Mouse (Mus musculus) midbrain, embryonic 12.5 days (tissue): Measurements from ENCODE around the gene Klhdc10. TPM values are rescaled to one million over a fixed set of nuclear protein-coding genes. Genes with fewer than 3 reads are reported as not detected.
"Not testable (repeated sequence)": the region's sequence is repeated elsewhere in the genome, so short reads cannot be mapped to it uniquely, and the experiment has no call there.

Experiments
- ATAC-seq: fragments of 200-750 bp; cut with Nextera tagmentation; 2 replicates; pipeline ENCODE4 v1.8.0; 2017; ENCODE audit warnings: low read depth, moderate TSS enrichment, moderate library complexity; ENCODE audit not compliant: low FRiP score
- H3K27ac ChIP-seq: fragments of 300-500 bp; sonication (generic); replicated peaks from 2 replicates; pipeline ENCODE4 v1.5.1; 2016; ENCODE audit warnings: mild to moderate bottlenecking
- H3K27me3 ChIP-seq: fragments of 300-500 bp; sonication (generic); 2 replicates; pipeline ENCODE4 v1.6.1; 2016; ENCODE audit warnings: mild to moderate bottlenecking
- H3K36me3 ChIP-seq: fragments of 300-500 bp; sonication (generic); 2 replicates; pipeline ENCODE4 v1.6.1; 2016
- H3K4me1 ChIP-seq: fragments of 300-500 bp; sonication (generic); 2 replicates; pipeline ENCODE4 v1.6.1; 2016
- H3K4me2 ChIP-seq: fragments of 300-500 bp; sonication (generic); replicated peaks from 2 replicates; pipeline ENCODE4 v1.6.1; 2016; ENCODE audit warnings: mild to moderate bottlenecking, moderate library complexity
- H3K4me3 ChIP-seq: fragments of 300-500 bp; sonication (generic); 2 replicates; pipeline ENCODE4 v1.5.1; 2016; ENCODE audit warnings: mild to moderate bottlenecking
- H3K9ac ChIP-seq: fragments of 300-500 bp; sonication (generic); replicated peaks from 2 replicates; pipeline ENCODE4 v1.6.1; 2016; ENCODE audit warnings: mild to moderate bottlenecking, moderate library complexity
- H3K9me3 ChIP-seq: fragments of 300-500 bp; sonication (generic); 2 replicates; pipeline ENCODE4 v1.6.1; 2016; ENCODE audit warnings: mild to moderate bottlenecking
- WGBS: fragments of 180-500 bp; shearing (Covaris S2); methylation state at CpG from one replicate; pipeline ENCODE4 v1.1.7; 2016; 5-methylcytosine and 5-hydroxymethylcytosine counted together
- polyA plus RNA-seq: library from polyadenylated mRNA; unstranded; fragments of >200 nt; fragmentation: Nextera tagmentation; extraction: Ambion mirVana; gene quantifications from 2 replicates; pipeline ENCODE4 v1.2.1, GENCODE M21; 2016

The Klhdc10 gene
- polyA plus RNA-seq, 1 experiment from 2014 or later, result 40.2 TPM

DNA sequence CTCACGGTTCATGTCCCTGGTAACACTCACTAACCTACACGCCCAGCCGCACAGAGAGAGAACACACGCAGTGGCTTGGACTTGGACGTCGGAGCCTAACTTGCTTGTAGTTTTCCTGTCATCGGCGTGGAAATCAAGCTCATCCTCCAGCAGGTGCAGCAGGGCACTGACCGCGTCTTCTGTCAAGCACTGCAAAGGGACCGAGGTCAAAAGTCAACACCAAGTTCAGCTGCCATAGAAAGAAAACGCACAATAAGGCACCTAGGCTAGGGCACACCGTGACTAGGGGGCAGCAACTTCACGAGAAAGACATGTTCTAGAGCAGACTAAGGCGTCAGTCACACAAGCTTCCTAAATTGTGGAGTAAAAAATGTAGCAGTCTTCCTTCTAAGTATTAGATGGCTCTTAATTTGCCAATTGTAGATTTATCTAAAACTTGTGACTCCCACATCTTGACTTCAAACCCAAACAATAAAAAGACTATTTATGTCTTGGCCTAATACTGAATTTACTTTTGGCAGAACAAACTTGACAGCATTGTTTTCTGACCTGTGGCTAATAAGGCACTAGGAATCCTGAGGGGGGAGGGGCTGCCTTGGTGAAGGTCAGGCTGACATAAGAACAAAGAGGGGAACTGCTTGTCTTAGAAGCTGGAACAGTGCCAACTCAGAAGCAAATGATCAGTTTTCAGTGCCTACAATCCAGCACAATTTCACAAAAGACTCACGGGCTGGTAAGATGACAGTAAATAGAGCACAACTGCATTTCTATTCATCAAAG lies 26.7 kb upstream of the Klhdc10 start:
- ATAC-seq, result no peak
- WGBS, result 88% methylated on average over 16 of the region's 16 CpGs
- no peak overlapping the region for H3K9ac ChIP-seq
- no peak overlapping the region for H3K27ac ChIP-seq
- no peak overlapping the region for H3K4me2 ChIP-seq
- peaks cover 90% of the 10 kb centered on the region for H3K36me3 ChIP-seq
- H3K4me1 ChIP-seq, result 0 out of 2 replicates have a peak, but pooled peaks cover 2% of the 10 kb centered on the region
- H3K9me3 ChIP-seq, result no peaks in the 10 kb centered on the region
- H3K27me3 ChIP-seq, result no peaks in the 10 kb centered on the region
- no peak overlapping the region for H3K4me3 ChIP-seq

DNA sequence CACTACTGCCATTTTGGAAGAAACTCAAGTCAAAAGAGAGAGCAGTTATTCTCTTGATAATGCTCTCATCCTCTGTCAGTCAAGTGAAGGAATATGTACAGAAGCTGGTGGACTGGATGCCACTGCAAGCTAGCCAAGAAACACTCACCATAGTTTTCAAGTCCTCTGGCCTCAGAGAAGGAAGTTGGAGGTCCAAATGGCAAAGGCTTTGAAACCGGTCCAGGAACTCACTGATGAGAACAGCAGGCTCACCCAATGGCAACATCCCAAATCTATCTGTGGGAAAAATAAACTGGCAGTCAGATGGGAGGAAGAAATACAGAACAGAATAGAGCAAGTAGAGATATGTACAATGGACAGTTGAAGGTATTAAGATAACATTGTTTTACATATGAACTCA lies 25.9 kb upstream of the Klhdc10 start:
- Histone ChIP-seq H3K27ac (no peak overlapping the region), H3K9me3 (no peaks in the 10 kb centered on the region), H3K4me1 (0 out of 2 replicates have a peak, but pooled peaks cover 2% of the 10 kb centered on the region), H3K36me3 (peaks cover 90% of the 10 kb centered on the region), H3K4me3 (no peak overlapping the region), H3K9ac (no peak overlapping the region), H3K4me2 (no peak overlapping the region), H3K27me3 (no peaks in the 10 kb centered on the region)
- 100% methylated on average over 1 of the region's 1 CpGs for WGBS
- ATAC-seq, result no peak

DNA sequence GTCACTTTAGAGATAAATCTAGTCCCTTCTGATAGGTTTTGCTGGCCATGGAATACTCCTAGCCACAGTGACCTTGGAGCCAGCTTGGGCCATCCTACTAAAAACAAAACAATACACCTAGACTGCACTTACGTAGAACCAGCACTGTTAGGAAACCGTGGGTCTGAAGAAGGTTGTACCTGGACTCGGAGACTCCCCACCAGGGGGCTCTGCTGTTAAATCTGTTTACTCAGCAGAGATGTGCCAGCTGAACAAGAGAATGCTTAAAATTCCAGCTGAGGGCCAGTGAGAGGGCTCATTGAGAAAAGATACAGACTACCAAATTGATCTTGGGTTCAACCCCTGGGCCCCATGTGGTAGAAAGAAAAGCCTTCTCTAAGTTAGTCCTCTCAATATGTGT lies 20.6 kb upstream of the Klhdc10 start:
- no peaks in the 10 kb centered on the region for H3K9me3 ChIP-seq
- no peak for ATAC-seq
- H3K36me3 ChIP-seq, result peaks cover 85% of the 10 kb centered on the region
- no peaks in the 10 kb centered on the region for H3K4me1 ChIP-seq
- no peaks in the 10 kb centered on the region for H3K27me3 ChIP-seq
- H3K4me2 ChIP-seq, result no peak overlapping the region
- no peak overlapping the region for H3K4me3 ChIP-seq
- WGBS, result 76% methylated on average over 3 of the region's 3 CpGs
- no peak overlapping the region for H3K27ac ChIP-seq
- no peak overlapping the region for H3K9ac ChIP-seq

DNA sequence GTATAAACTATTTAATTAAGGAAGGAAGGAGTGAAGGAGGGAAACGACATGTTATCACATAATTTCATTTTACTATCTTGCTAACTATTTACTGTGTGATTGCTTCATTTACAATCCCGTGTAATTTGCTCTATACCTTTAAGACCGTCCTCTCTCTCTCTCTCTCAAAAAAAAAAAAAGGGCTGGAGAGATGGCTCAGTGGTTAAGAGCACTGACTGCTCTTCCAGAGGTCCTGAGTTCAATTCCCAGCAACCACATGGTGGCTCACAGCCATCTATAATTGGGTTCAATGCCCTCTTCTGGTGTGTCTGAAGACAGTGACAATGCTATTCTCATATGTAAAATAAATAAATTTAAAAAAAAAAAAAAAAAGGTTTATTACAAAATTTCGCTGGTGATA lies 11.4 kb upstream of the Klhdc10 start:
- H3K9me3 ChIP-seq, H3K27ac ChIP-seq, H3K4me1 ChIP-seq, ATAC-seq, H3K27me3 ChIP-seq: not testable (repeated sequence)
- Histone ChIP-seq H3K36me3 (peaks cover 20% of the 10 kb centered on the region), H3K4me2 (peak overlapping the region; percentile 57), H3K4me3 (peak overlapping the region; percentile 83), H3K9ac (peak overlapping the region; percentile 70)
- 29% methylated on average over 4 of the region's 4 CpGs for WGBS

DNA sequence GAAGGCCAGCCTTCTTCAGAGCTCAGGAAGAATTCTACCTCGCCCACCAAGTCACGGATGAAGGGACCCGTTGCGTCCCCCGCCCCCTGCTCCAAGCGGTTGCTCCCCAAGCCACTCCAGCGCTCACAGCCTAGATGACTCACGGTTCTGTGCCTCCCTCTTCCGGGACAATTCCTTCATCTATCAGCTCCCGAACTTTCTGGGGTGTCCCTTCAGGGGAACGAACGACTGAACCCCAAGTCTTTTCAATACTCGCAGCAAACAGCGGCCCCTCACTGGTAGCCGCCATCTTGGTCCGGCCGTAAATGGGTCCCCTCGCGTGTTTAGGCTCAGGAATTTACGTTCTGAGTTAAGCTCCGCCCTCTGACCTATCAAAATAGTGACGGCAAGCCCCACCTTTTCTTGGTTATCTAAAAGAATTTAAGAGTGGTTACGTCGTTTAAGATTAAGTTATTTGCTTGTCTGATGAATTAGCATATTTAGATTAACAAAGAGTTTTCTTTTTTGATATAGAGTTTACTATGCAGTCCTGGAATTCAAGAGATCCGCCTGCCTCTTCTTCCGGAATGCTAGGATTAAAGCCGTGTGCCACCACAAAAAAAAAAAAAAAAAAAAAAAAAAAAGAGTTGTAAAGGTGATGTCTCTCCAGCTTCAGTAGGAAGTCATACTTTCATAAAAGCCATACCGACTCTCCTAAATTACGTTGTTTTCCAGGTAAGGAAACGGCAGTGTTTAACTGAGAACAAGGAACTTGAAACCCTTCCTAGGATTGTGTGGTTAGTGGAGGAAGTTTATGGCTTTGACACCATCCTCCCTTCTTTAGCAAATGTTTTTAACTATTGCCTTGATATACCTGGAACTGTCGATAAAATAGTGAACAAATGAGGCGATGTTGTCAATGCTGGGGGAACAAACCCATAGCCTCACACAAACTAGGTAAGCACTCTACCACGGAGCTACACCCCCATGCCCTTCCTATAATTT lies 10.7 kb upstream of the Klhdc10 start, which contains the start of gene Zc3hc1:
TSS of gene Zc3hc1 (minus strand) at position 315 of the 984 bp plus-strand sequence.
- 19% methylated on average over 33 of the region's 33 CpGs for WGBS
- no peak within 1 kb of the TSS; the same call in 1 of the 2 replicates for H3K27ac ChIP-seq

DNA sequence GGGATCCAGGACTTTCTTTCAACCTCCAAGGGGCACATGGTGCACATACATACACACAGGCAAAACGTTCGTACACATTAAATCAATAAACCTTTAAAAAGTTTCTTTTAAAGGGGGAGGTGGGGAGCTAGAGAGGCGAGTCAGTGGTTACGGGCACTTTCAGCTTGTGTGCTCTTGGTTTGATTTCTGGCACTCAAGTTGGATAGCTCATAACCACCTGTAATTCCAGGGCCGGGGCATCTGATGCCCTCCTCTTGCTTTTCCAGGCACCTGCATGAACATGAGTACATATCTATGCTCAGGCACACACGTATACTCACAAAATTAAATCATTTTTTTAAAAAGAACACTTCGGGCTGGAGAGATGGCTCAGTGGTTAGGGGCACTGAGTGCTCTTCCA lies 9.7 kb upstream of the Klhdc10 start:
- H3K4me1 ChIP-seq, result peaks cover 5% of the 10 kb centered on the region; the same call in 1 of the 2 replicates
- H3K27ac ChIP-seq, result no peak overlapping the region
- WGBS, result 86% methylated on average over 7 of the region's 7 CpGs
- no peak overlapping the region for H3K9ac ChIP-seq
- H3K27me3 ChIP-seq, result no peaks in the 10 kb centered on the region
- ATAC-seq, result no peak
- H3K4me3 ChIP-seq, result no peak overlapping the region
- H3K36me3 ChIP-seq, result peaks cover 3% of the 10 kb centered on the region; the same call in 1 of the 2 replicates
- H3K4me2 ChIP-seq, result no peak overlapping the region
- H3K9me3 ChIP-seq, result no peaks in the 10 kb centered on the region

More for the DNA sequence above, 10.7 kb upstream of the Klhdc10 start, which contains the start of gene Zc3hc1:
- peak within 1 kb of the TSS; percentile 70 for H3K9ac ChIP-seq
- peaks cover 5% of the 10 kb centered on the region; the same call in 1 of the 2 replicates for H3K4me1 ChIP-seq
- peaks cover 13% of the 10 kb centered on the region for H3K36me3 ChIP-seq
- H3K9me3 ChIP-seq, result no peaks in the 10 kb centered on the region
- peak within 1 kb of the TSS; percentile 57 for H3K4me2 ChIP-seq
- H3K27me3 ChIP-seq, result no peaks in the 10 kb centered on the region
- H3K4me3 ChIP-seq, result peak within 1 kb of the TSS; percentile 83
- peak; percentile 76 for ATAC-seq

DNA sequence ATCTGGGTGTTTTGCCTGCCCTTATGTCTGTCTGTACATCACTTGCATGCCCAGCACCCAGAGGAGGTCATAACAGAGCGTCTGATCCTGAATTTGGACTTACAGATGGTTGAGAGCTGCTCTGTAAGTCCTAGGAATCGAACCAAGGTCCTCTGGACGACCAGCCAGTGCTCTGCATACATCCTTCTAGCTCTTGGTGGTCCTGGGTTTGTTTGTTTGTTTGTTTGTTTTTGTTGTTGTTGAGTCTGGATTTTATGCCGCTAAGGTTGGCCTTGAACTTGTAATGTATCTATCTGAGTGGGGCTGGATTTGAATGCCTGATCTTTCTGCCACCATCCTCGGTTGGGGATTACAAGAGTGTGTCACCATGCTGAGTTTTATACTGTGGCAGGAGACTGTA lies 1.5 kb upstream of the Klhdc10 start:
- Histone ChIP-seq H3K27ac (no peak overlapping the region), H3K4me3 (no peak overlapping the region)
- 80% methylated on average over 5 of the region's 5 CpGs for WGBS

DNA sequence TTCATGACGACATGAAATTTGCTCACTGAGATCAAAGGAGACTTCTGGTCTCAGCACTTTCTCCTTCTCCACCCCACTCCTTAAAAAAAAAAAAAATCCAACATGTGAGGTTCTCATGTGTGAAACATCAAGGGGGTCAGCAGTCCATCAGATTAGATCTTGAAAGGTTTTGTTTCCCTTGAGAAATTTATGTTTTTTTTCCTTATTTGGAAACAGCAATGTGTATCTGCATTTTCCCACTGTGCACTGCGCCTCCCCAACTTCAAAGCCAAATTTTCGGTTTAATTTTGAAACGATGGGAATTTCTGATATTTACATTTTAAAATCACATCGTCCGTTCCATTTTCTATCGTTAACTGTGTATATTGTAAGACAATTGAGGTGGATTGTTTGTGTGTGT lies 952 bp upstream of the Klhdc10 start:
- H3K4me1 ChIP-seq, result peaks cover 2% of the 10 kb centered on the region
- peak overlapping the region; percentile 58 for H3K4me2 ChIP-seq
- peak overlapping the region; percentile 65 for H3K9ac ChIP-seq
- peak overlapping the region; percentile 97 for H3K4me3 ChIP-seq
- H3K27ac ChIP-seq, result peak overlapping the region; percentile 97
- no peak for ATAC-seq
- H3K27me3 ChIP-seq, result no peaks in the 10 kb centered on the region
- WGBS, result 10% methylated on average over 7 of the region's 7 CpGs
- H3K36me3 ChIP-seq, result no peaks in the 10 kb centered on the region
- no peaks in the 10 kb centered on the region for H3K9me3 ChIP-seq

More for the DNA sequence above, 1.5 kb upstream of the Klhdc10 start:
- no peaks in the 10 kb centered on the region for H3K9me3 ChIP-seq
- no peaks in the 10 kb centered on the region for H3K27me3 ChIP-seq
- no peak overlapping the region for H3K4me2 ChIP-seq
- H3K9ac ChIP-seq, result no peak overlapping the region
- no peak for ATAC-seq
- H3K4me1 ChIP-seq, result peaks cover 2% of the 10 kb centered on the region
- H3K36me3 ChIP-seq, result no peaks in the 10 kb centered on the region

DNA sequence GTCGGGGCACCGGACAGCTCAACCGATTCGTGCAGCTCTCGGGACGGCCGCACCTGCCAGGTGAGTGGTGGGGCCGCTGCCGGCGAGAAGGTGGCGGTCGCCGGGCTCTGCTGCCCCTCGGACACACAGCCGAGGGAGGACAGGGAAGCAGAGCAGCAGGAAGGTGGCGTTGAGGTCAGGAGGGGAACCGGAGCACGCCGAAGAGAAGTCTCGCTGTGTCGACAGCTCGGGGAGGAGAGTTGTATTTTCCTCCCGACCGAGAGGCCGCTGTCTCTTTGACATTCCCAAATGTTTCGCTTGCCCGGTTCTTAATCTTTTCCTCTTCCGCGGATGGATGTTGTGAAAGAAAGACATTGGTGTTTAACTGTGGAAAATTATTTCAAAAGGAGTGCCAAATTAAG lies 423 bp downstream of the Klhdc10 start:
- H3K4me1 ChIP-seq, result peaks cover 2% of the 10 kb centered on the region
- peak overlapping the region; percentile 93 for H3K9ac ChIP-seq
- under 1% methylated on average over 29 of the region's 29 CpGs for WGBS
- peak overlapping the region; percentile 93 for H3K27ac ChIP-seq
- no peaks in the 10 kb centered on the region for H3K36me3 ChIP-seq
- no peaks in the 10 kb centered on the region for H3K27me3 ChIP-seq
- peak overlapping the region; percentile 63 for H3K4me2 ChIP-seq
- ATAC-seq, result no peak
- no peaks in the 10 kb centered on the region for H3K9me3 ChIP-seq
- H3K4me3 ChIP-seq, result peak overlapping the region; percentile 97

DNA sequence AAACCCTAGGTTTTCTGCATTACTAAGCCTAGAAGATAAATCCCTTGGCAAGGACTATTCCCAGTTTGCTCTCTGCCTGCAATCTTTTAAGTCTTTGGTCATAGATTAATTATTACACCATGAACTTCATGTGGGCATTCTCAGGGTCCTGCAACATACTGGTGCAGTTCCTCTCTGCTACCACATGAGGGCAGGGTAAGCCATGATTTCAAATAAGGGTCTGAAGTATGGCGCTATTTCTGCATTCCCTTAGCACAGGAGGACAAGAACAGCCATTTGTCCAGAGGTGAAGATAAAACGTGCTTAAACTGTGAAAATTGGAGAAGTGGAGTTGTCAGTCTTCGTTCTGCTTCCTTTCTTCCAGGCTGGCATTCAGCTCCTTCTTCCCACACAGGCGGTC lies 1.8 kb downstream of the Klhdc10 start:
- H3K27ac ChIP-seq, result no peak overlapping the region
- WGBS, result 22% methylated on average over 4 of the region's 4 CpGs
- H3K4me3 ChIP-seq, result peak overlapping the region; percentile 23
- peak overlapping the region; percentile 45 for H3K4me2 ChIP-seq
- H3K9me3 ChIP-seq, result no peaks in the 10 kb centered on the region
- no peak for ATAC-seq
- H3K27me3 ChIP-seq, result no peaks in the 10 kb centered on the region
- peaks cover 2% of the 10 kb centered on the region for H3K4me1 ChIP-seq
- H3K9ac ChIP-seq, result no peak overlapping the region
- peaks cover 3% of the 10 kb centered on the region; the same call in 1 of the 2 replicates for H3K36me3 ChIP-seq

DNA sequence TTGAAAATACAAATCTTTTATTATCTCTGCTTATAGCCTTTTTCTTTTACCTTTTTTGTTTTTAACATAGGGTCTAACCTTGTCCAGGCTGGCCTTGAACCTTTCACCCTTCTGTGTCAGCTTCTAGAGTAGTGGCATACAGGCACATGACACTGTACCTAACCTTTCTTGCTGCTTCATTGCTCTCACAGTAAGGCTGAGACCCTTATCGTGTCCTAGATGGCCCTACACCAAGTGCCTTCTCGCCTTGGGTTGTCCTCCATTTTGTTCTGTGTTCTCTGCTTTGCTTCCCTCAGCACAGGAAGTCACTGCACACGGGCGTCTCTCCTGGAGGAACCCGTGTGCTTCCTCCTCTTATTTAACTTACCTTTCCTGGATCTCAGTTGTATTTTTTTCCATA lies 3.0 kb downstream of the Klhdc10 start:
- Histone ChIP-seq H3K27me3 (no peaks in the 10 kb centered on the region), H3K36me3 (peaks cover 3% of the 10 kb centered on the region; the same call in 1 of the 2 replicates), H3K9ac (0 out of 2 replicates have a peak overlapping the region, but pooled peaks have one; percentile 11), H3K4me1 (peaks cover 2% of the 10 kb centered on the region), H3K9me3 (no peaks in the 10 kb centered on the region), H3K27ac (no peak overlapping the region), H3K4me2 (no peak overlapping the region), H3K4me3 (no peak overlapping the region)
- WGBS, result 89% methylated on average over 5 of the region's 5 CpGs
- ATAC-seq, result no peak
